Mouse (Mus musculus): ENCODE results near the gene Pde4b. TPM values are rescaled to one million over a fixed set of nuclear protein-coding genes. Genes with fewer than 3 reads are reported as not detected.

The Pde4b gene
- total RNA-seq, 1 experiment: 1.4 TPM

GRCm38 (mm10) chr4:102061322-102061721 lies 26.0 kb upstream of the Pde4b start:
- Histone ChIP-seq H3K4me3 (ENCODE audit: insufficient read depth in 1 of 2, low read depth in 1 of 2, low read length in 2 of 2, poor library complexity in 1 of 2, severe bottlenecking in 1 of 2) (no peak overlapping the region), H3K27ac (ENCODE audit: insufficient read depth, low read depth, low read length, poor library complexity, severe bottlenecking) (no peak overlapping the region), H3K4me1 (ENCODE audit: control insufficient read depth in 2 of 2, insufficient read depth in 2 of 2, low read length in 2 of 2, poor library complexity in 1 of 2) (no peaks in the 10 kb centered on the region), H3K9ac (ENCODE audit: insufficient read depth, low read depth, low read length, poor library complexity, severe bottlenecking) (no peak overlapping the region), H3K36me3 (ENCODE audit: control insufficient read depth, insufficient read depth, low read length, poor library complexity, severe bottlenecking) (no peaks in the 10 kb centered on the region), H3K9me3 (ENCODE audit: control insufficient read depth, insufficient read depth, low read depth, low read length) (no peaks in the 10 kb centered on the region)
- no peak for TF ChIP-seq CHD2 (IDR thresholded peaks at IDR 0.05; ENCODE audit: low read depth, low read length)
- no peak for TF ChIP-seq ZNF384 (IDR thresholded peaks at IDR 0.05; ENCODE audit: low read depth, low read length)
- no peak for TF ChIP-seq HCFC1 (IDR thresholded peaks at IDR 0.05; ENCODE audit: borderline replicate concordance, insufficient read depth, low read length)
- no peak for TF ChIP-seq ZC3H11A (IDR thresholded peaks at IDR 0.05; ENCODE audit: borderline replicate concordance, low read depth, low read length)
- TF ChIP-seq MAFK (IDR thresholded peaks at IDR 0.05; ENCODE audit: insufficient read depth, low read depth, low read length): no peak
- DNase-seq (ENCODE audit: low read depth, low spot score): no peak
- in situ Hi-C loops (cut with MboI; ENCODE audit: low sequenced_read_pairs in 2 of 2, unreplicated experiment in 2 of 2): no loop called here

GRCm38 (mm10) chr4:102069314-102069713 lies 18.0 kb upstream of the Pde4b start:
- no peak for TF ChIP-seq MAFK (IDR thresholded peaks at IDR 0.05; ENCODE audit: insufficient read depth, low read depth, low read length)
- no peak for TF ChIP-seq ZNF384 (IDR thresholded peaks at IDR 0.05; ENCODE audit: low read depth, low read length)
- no peak for TF ChIP-seq CHD2 (IDR thresholded peaks at IDR 0.05; ENCODE audit: low read depth, low read length)
- no peak for TF ChIP-seq HCFC1 (IDR thresholded peaks at IDR 0.05; ENCODE audit: borderline replicate concordance, insufficient read depth, low read length)
- no peak for TF ChIP-seq ZC3H11A (IDR thresholded peaks at IDR 0.05; ENCODE audit: borderline replicate concordance, low read depth, low read length)
- H3K4me3 ChIP-seq (ENCODE audit: insufficient read depth in 1 of 2, low read depth in 1 of 2, low read length in 2 of 2, poor library complexity in 1 of 2, severe bottlenecking in 1 of 2): no peak overlapping the region

GRCm38 (mm10) chr4:102086336-102086735 lies 1.0 kb upstream of the Pde4b start:
- no peak for DNase-seq (ENCODE audit: low read depth, low spot score)
- Histone ChIP-seq H3K36me3 (ENCODE audit: control insufficient read depth, insufficient read depth, low read length, poor library complexity, severe bottlenecking) (no peaks in the 10 kb centered on the region), H3K27ac (ENCODE audit: insufficient read depth, low read depth, low read length, poor library complexity, severe bottlenecking) (no peak overlapping the region), H3K4me1 (ENCODE audit: control insufficient read depth in 2 of 2, insufficient read depth in 2 of 2, low read length in 2 of 2, poor library complexity in 1 of 2) (no peaks in the 10 kb centered on the region), H3K9me3 (ENCODE audit: control insufficient read depth, insufficient read depth, low read depth, low read length) (no peaks in the 10 kb centered on the region), H3K4me3 (ENCODE audit: insufficient read depth in 1 of 2, low read depth in 1 of 2, low read length in 2 of 2, poor library complexity in 1 of 2, severe bottlenecking in 1 of 2) (no peak overlapping the region), H3K9ac (ENCODE audit: insufficient read depth, low read depth, low read length, poor library complexity, severe bottlenecking) (no peak overlapping the region)
- TF ChIP-seq HCFC1 (IDR thresholded peaks at IDR 0.05; ENCODE audit: borderline replicate concordance, insufficient read depth, low read length): no peak
- no peak for TF ChIP-seq CHD2 (IDR thresholded peaks at IDR 0.05; ENCODE audit: low read depth, low read length)
- TF ChIP-seq ZC3H11A (IDR thresholded peaks at IDR 0.05; ENCODE audit: borderline replicate concordance, low read depth, low read length): no peak
- no peak for TF ChIP-seq MAFK (IDR thresholded peaks at IDR 0.05; ENCODE audit: insufficient read depth, low read depth, low read length)
- TF ChIP-seq ZNF384 (IDR thresholded peaks at IDR 0.05; ENCODE audit: low read depth, low read length): no peak
- in situ Hi-C loops (cut with MboI; ENCODE audit: low sequenced_read_pairs in 2 of 2, unreplicated experiment in 2 of 2): no loop called here

More at GRCm38 (mm10) chr4:102069314-102069713, 18.0 kb upstream of the Pde4b start:
- H3K27ac ChIP-seq (ENCODE audit: insufficient read depth, low read depth, low read length, poor library complexity, severe bottlenecking): no peak overlapping the region
- H3K4me1 ChIP-seq (ENCODE audit: control insufficient read depth in 2 of 2, insufficient read depth in 2 of 2, low read length in 2 of 2, poor library complexity in 1 of 2): no peaks in the 10 kb centered on the region
- no peak overlapping the region for H3K9ac ChIP-seq (ENCODE audit: insufficient read depth, low read depth, low read length, poor library complexity, severe bottlenecking)
- in situ Hi-C loops (cut with MboI; ENCODE audit: low sequenced_read_pairs in 2 of 2, unreplicated experiment in 2 of 2): no loop called here
- H3K9me3 ChIP-seq (ENCODE audit: control insufficient read depth, insufficient read depth, low read depth, low read length): no peaks in the 10 kb centered on the region
- no peaks in the 10 kb centered on the region for H3K36me3 ChIP-seq (ENCODE audit: control insufficient read depth, insufficient read depth, low read length, poor library complexity, severe bottlenecking)
- DNase-seq (ENCODE audit: low read depth, low spot score): no peak

GRCm38 (mm10) chr4:102087566-102088234 lies 357 bp downstream of the Pde4b start:
- TF ChIP-seq HCFC1 (IDR thresholded peaks at IDR 0.05; ENCODE audit: borderline replicate concordance, insufficient read depth, low read length) (no peak), CHD2 (IDR thresholded peaks at IDR 0.05; ENCODE audit: low read depth, low read length) (no peak)
- in situ Hi-C loops (cut with MboI; ENCODE audit: low sequenced_read_pairs in 2 of 2, unreplicated experiment in 2 of 2): no loop called here
- peak overlapping the region; percentile 58 to 80 for H3K4me3 ChIP-seq (ENCODE audit: insufficient read depth in 1 of 2, low read depth in 1 of 2, low read length in 2 of 2, poor library complexity in 1 of 2, severe bottlenecking in 1 of 2)
- H3K27ac ChIP-seq (ENCODE audit: insufficient read depth, low read depth, low read length, poor library complexity, severe bottlenecking): no peak overlapping the region
- peak overlapping the region; percentile 33; the same call in 1 of the 2 replicates for H3K9ac ChIP-seq (ENCODE audit: insufficient read depth, low read depth, low read length, poor library complexity, severe bottlenecking)
- no peaks in the 10 kb centered on the region for H3K4me1 ChIP-seq (ENCODE audit: control insufficient read depth in 2 of 2, insufficient read depth in 2 of 2, low read length in 2 of 2, poor library complexity in 1 of 2)
- H3K36me3 ChIP-seq (ENCODE audit: control insufficient read depth, insufficient read depth, low read length, poor library complexity, severe bottlenecking): no peaks in the 10 kb centered on the region
- no peaks in the 10 kb centered on the region for H3K9me3 ChIP-seq (ENCODE audit: control insufficient read depth, insufficient read depth, low read depth, low read length)
- no peak for DNase-seq (ENCODE audit: low read depth, low spot score)
